Mouse (Mus musculus) neural tube, embryonic 10.5 days (tissue): ENCODE measurements around the gene Poln.

ENCODE experiments used
- DNase-seq: peaks from one replicate; pipeline ENCODE4 v3.0.0-alpha.2; 2017; ENCODE audit warnings: low spot score; ENCODE audit errors: extremely low spot score

Gene Poln

GRCm38 (mm10) chr5:34168950-34169891, at the start of gene Poln, which contains the start of gene Haus3:
Gene Poln, minus strand, starts transcription at chr5:34169448.
Gene Haus3, minus strand, starts transcription at chr5:34169527.
- DNase-seq: peak; percentile 96

GRCm38 (mm10) chr5:34218672-34219071, 49.4 kb upstream of the Poln start:
- no peak for DNase-seq

- DNase-seq: no peak
Observed at GRCm38 (mm10) chr5:34217756-34218155, 48.5 kb upstream of the Poln start.

GRCm38 (mm10) chr5:34216025-34216424, 46.8 kb upstream of the Poln start:
- DNase-seq: no peak

- DNase-seq: no peak
Observed at GRCm38 (mm10) chr5:34213659-34214058, 44.4 kb upstream of the Poln start.

- peak; percentile 79 for DNase-seq
Observed at GRCm38 (mm10) chr5:34210279-34210678, 41.0 kb upstream of the Poln start.

GRCm38 (mm10) chr5:34207503-34207902, 38.3 kb upstream of the Poln start:
- DNase-seq: no peak

- DNase-seq: no peak
Observed at GRCm38 (mm10) chr5:34205788-34206187, 36.5 kb upstream of the Poln start.

GRCm38 (mm10) chr5:34204911-34205310, 35.7 kb upstream of the Poln start:
- DNase-seq: no peak

- DNase-seq: no peak
Observed at GRCm38 (mm10) chr5:34202006-34202405, 32.8 kb upstream of the Poln start.

- no peak for DNase-seq
Observed at GRCm38 (mm10) chr5:34201396-34201795, 32.1 kb upstream of the Poln start.

GRCm38 (mm10) chr5:34198615-34199014, 29.4 kb upstream of the Poln start:
- DNase-seq: no peak

GRCm38 (mm10) chr5:34197243-34197642, 28.0 kb upstream of the Poln start:
- DNase-seq: no peak

GRCm38 (mm10) chr5:34196423-34196822, 27.2 kb upstream of the Poln start:
- no peak for DNase-seq

- no peak for DNase-seq
Observed at GRCm38 (mm10) chr5:34195786-34196185, 26.5 kb upstream of the Poln start.

GRCm38 (mm10) chr5:34194975-34195662, 25.9 kb upstream of the Poln start:
- DNase-seq: no peak

- DNase-seq: no peak
Observed at GRCm38 (mm10) chr5:34194426-34194825, 25.2 kb upstream of the Poln start.

GRCm38 (mm10) chr5:34191843-34192242, 22.6 kb upstream of the Poln start:
- DNase-seq: no peak

GRCm38 (mm10) chr5:34191021-34191420, 21.8 kb upstream of the Poln start:
- DNase-seq: no peak

- DNase-seq: no peak
Observed at GRCm38 (mm10) chr5:34189521-34189920, 20.3 kb upstream of the Poln start.

GRCm38 (mm10) chr5:34188856-34189255, 19.6 kb upstream of the Poln start:
- DNase-seq: no peak

- DNase-seq: peak; percentile 97
Observed at GRCm38 (mm10) chr5:34187601-34188316, 18.5 kb upstream of the Poln start, which contains the start of gene Mxd4. Gene Mxd4, minus strand, starts transcription at chr5:34187720.
